Mouse (Mus musculus) limb, embryonic 14.5 days (tissue): ENCODE measurements around the gene Klk1. TPM values are rescaled to one million over a fixed set of nuclear protein-coding genes. Genes with fewer than 3 reads are reported as not detected.

Source experiments
- ATAC-seq: fragments of 200-750 bp; cut with Nextera tagmentation; 2 replicates; pipeline ENCODE4 v1.8.0; 2017; ENCODE audit warnings: low read depth, moderate number of reproducible peaks, moderate TSS enrichment; ENCODE audit not compliant: low FRiP score
- DNase-seq: peaks from one replicate; pipeline ENCODE4 v3.0.0-alpha.2; 2015; ENCODE audit warnings: low spot score
- H3K27ac ChIP-seq: fragments of 300-500 bp; sonication (generic); replicated peaks from 2 replicates; pipeline ENCODE4 v1.5.1; 2014; ENCODE audit warnings: low read depth, mild to moderate bottlenecking, low read length, moderate library complexity, mixed read lengths
- H3K27me3 ChIP-seq: fragments of 300-500 bp; sonication (generic); 2 replicates; pipeline ENCODE4 v1.6.1; 2014; ENCODE audit warnings: low read length, mixed read lengths; ENCODE audit not compliant: control insufficient read depth, insufficient read depth
- H3K36me3 ChIP-seq: fragments of 300-500 bp; sonication (generic); 2 replicates; pipeline ENCODE4 v1.6.1; 2014; ENCODE audit warnings: mild to moderate bottlenecking, low read length, moderate library complexity, mixed read lengths; ENCODE audit not compliant: control insufficient read depth, insufficient read depth
- H3K4me1 ChIP-seq: fragments of 300-500 bp; sonication (generic); 2 replicates; pipeline ENCODE4 v1.6.1; 2014; ENCODE audit warnings: antibody characterized with exemption, low read length, mixed read lengths; ENCODE audit not compliant: control insufficient read depth, insufficient read depth
- H3K4me2 ChIP-seq: fragments of 300-500 bp; sonication (generic); replicated peaks from 2 replicates; pipeline ENCODE4 v1.6.1; 2014; ENCODE audit warnings: low read depth, mild to moderate bottlenecking, low read length, moderate library complexity; ENCODE audit not compliant: severe bottlenecking
- H3K4me3 ChIP-seq: fragments of 300-500 bp; sonication (generic); replicated peaks from 2 replicates; pipeline ENCODE4 v1.5.1; 2014; ENCODE audit warnings: low read length
- H3K9ac ChIP-seq: fragments of 300-500 bp; sonication (generic); 2 replicates; pipeline ENCODE4 v1.6.1; 2014; ENCODE audit warnings: mild to moderate bottlenecking, low read depth, low read length, moderate library complexity; ENCODE audit not compliant: severe bottlenecking
- H3K9me3 ChIP-seq: fragments of 300-500 bp; sonication (generic); 2 replicates; pipeline ENCODE4 v1.6.1; 2016; ENCODE audit warnings: low read length; ENCODE audit not compliant: control insufficient read depth
- POLR2A ChIP-seq: fragments of 200-500 bp; IDR thresholded peaks from 2 replicates; pipeline ENCODE4 v1.8.0; 2012; ENCODE audit warnings: inconsistent platforms, mild to moderate bottlenecking, moderate library complexity, borderline replicate concordance; ENCODE audit not compliant: insufficient read depth, insufficient read length; ENCODE audit errors: extremely low read depth
- WGBS: fragments of 180-500 bp; shearing (Covaris S2); extraction: QIAGEN DNeasy Blood & Tissue Kit; methylation state at CpG from one replicate; pipeline ENCODE4 v1.1.7; 2014; 5-methylcytosine and 5-hydroxymethylcytosine counted together
- polyA plus RNA-seq, 2 experiments: library from polyadenylated mRNA; depleted of rRNA in 1 of 2; stranded (reverse) in 1 of 2; unstranded in 1 of 2; fragments of >200 nt; fragmentation: Nextera tagmentation in 1 of 2; extraction: Ambion mirVana in 1 of 2; gene quantifications; 2 replicates each; pipeline versions ENCODE4 v1.2.1 to v1.2.3; 2012 to 2014

Klk1 gene
- polyA plus RNA-seq, 2 experiments, result not detected

DNA sequence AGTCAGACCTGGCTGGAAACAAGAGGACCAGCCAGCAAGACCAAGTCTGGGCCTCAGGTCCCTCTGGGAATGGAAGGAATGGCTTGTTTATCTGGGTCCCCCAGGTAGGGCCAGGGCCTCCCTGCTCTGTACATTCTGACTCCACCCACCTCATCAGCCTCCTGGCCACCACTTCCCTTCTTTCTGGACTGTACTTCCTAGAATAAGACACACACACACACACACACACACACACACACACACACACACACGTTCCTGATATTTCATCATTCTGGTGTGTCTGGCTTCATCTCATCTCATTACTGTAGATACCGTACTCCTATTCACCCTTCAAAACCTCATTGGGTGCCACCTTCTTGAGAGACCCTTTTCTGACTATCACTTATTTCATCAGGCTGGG lies 44.2 kb downstream of the Klk1 start:
- H3K4me1 ChIP-seq, result no peaks in the 10 kb centered on the region
- H3K27ac ChIP-seq, result no peak overlapping the region
- H3K4me2 ChIP-seq, result no peak overlapping the region
- no peak for TF ChIP-seq POLR2A
- peaks cover 3% of the 10 kb centered on the region; the same call in 1 of the 2 replicates for H3K27me3 ChIP-seq
- no peak overlapping the region for H3K4me3 ChIP-seq
- DNase-seq, result no peak
- no peak overlapping the region for H3K9ac ChIP-seq
- no peaks in the 10 kb centered on the region for H3K36me3 ChIP-seq
- ATAC-seq, result no peak
- H3K9me3 ChIP-seq, result no peaks in the 10 kb centered on the region
- 83% methylated on average over 2 of the region's 2 CpGs for WGBS

DNA sequence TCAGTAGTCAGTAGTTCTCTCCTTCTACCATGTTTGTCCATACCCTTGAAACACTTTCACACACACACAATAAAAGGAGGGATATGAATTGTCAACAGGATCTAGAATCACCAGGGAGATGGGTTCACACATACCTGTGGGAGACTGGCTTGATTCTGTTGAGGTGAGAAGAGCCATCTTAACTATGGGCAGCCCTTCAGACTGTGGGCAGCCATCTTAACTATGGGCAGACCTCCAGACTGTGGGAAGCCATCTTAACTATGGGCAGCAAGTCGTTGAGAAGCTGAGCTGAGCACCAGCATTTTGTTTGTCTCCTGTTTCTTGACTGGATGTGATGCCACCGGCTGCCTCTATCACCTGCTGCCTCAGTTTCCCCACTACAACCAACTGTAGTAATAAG lies 46.1 kb downstream of the Klk1 start:
- DNase-seq (no peak), ATAC-seq (no peak)
- H3K9me3 ChIP-seq, result no peaks in the 10 kb centered on the region
- H3K4me2 ChIP-seq, result no peak overlapping the region
- no peak for TF ChIP-seq POLR2A
- H3K4me3 ChIP-seq, result no peak overlapping the region
- H3K36me3 ChIP-seq, result no peaks in the 10 kb centered on the region
- peaks cover 3% of the 10 kb centered on the region; the same call in 1 of the 2 replicates for H3K27me3 ChIP-seq
- WGBS, result 74% methylated on average over 2 of the region's 2 CpGs
- no peak overlapping the region for H3K27ac ChIP-seq
- H3K9ac ChIP-seq, result no peak overlapping the region
- no peaks in the 10 kb centered on the region for H3K4me1 ChIP-seq

DNA sequence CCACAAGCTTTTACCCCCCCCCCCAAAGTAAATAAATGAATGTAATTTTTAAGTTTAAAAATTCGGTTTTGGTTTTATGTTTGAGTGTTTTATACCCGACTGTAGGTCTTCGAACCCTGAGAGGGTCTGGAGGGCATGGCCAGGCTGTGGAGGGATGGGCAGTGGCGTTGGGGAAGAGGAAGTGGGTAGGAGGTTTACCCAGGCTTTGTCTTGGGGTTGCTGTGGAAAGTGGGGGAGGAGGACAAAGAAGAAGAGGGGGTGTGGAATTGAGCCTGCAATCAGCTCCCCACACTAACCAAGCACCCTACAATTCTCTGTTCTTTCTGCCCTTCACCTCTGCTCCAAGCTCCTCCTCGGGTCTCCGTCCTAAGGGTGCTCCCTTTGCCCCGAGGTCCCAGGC lies 47.4 kb downstream of the Klk1 start:
- Histone ChIP-seq H3K4me2 (no peak overlapping the region), H3K9ac (no peak overlapping the region), H3K27me3 (peaks cover 3% of the 10 kb centered on the region; the same call in 1 of the 2 replicates), H3K9me3 (no peaks in the 10 kb centered on the region), H3K36me3 (no peaks in the 10 kb centered on the region), H3K4me1 (no peaks in the 10 kb centered on the region), H3K4me3 (no peak overlapping the region), H3K27ac (no peak overlapping the region)
- no peak for DNase-seq
- TF ChIP-seq POLR2A, result no peak
- ATAC-seq, result no peak
- 91% methylated on average over 7 of the region's 7 CpGs for WGBS

DNA sequence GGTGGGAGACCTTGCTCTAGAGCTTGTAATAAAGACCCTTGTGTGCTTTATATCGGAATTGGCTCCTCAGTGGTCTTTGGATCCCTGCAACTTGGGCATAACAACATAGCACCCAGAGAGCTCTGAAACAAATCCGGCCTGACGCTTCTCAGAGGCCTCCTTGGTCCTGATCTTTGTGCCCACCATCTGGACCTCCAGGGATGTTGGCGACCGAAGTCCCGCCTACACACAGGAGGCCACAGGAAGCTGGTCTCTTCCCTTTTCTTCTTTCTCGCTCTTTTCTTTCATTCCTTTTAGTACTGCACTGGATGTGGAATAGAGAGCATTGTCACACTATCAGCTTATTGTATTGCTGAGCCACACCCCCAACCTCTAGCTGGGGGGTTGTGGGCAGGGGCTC lies 48.3 kb downstream of the Klk1 start:
- DNase-seq (no peak), ATAC-seq (no peak)
- TF ChIP-seq POLR2A, result no peak
- Histone ChIP-seq H3K9ac (no peak overlapping the region), H3K4me2 (no peak overlapping the region), H3K9me3 (no peaks in the 10 kb centered on the region), H3K4me3 (no peak overlapping the region), H3K4me1 (no peaks in the 10 kb centered on the region), H3K27ac (no peak overlapping the region), H3K27me3 (peaks cover 3% of the 10 kb centered on the region; the same call in 1 of the 2 replicates), H3K36me3 (no peaks in the 10 kb centered on the region)
- WGBS, result 66% methylated on average over 7 of the region's 7 CpGs

DNA sequence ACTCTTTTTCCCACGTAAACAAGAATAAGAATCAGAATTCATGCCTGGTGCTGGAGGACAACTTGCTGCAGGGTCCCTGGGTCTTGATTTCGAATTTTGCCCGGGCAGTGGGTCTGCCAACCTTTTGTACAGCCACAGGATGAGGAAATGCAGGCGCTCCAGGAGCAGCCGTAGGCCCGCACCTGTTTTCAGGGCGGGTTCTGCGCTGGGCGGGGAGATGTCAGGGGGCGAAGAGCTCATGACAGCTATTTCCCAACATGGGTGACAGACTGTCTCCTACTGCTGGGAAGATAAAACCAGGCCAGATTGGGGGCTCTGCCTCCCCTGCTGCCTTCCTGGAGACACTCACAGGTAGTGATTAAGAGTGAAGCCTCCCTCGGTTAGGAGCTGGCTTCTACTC lies 48.9 kb downstream of the Klk1 start:
- H3K4me1 ChIP-seq, result no peaks in the 10 kb centered on the region
- 23% methylated on average over 11 of the region's 11 CpGs for WGBS
- no peak overlapping the region for H3K4me3 ChIP-seq
- H3K9me3 ChIP-seq, result no peaks in the 10 kb centered on the region
- H3K9ac ChIP-seq, result no peak overlapping the region
- DNase-seq, result no peak
- ATAC-seq, result no peak
- TF ChIP-seq POLR2A, result no peak
- no peak overlapping the region for H3K27ac ChIP-seq
- H3K36me3 ChIP-seq, result no peaks in the 10 kb centered on the region
- peaks cover 3% of the 10 kb centered on the region; the same call in 1 of the 2 replicates for H3K27me3 ChIP-seq
- no peak overlapping the region for H3K4me2 ChIP-seq

DNA sequence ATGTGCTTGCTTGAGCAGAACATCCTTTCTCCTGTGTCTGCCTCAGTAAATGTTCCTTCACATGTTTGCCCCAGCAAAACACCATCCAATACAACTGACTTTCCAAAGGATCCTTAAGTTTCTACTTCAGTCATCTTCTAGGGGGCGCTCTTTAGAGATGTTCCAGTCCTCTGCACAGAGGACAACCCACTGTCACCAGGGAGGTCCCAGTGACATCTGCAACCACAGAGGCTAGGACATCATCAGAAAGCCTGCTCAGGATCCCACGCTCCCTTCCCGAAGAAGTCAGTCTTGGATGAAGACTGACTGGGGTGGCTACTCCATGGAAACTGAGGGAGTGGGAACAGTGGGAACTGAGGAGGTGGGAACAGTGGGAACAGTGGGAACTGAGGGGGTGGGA lies 50.4 kb downstream of the Klk1 start:
- H3K4me3 ChIP-seq, result no peak overlapping the region

More for the DNA sequence above, 50.4 kb downstream of the Klk1 start:
- no peaks in the 10 kb centered on the region for H3K4me1 ChIP-seq
- ATAC-seq (no peak), DNase-seq (no peak)
- H3K27ac ChIP-seq, result no peak overlapping the region
- no peaks in the 10 kb centered on the region for H3K36me3 ChIP-seq
- TF ChIP-seq POLR2A, result no peak
- WGBS, result 73% methylated on average over 3 of the region's 3 CpGs
- peaks cover 3% of the 10 kb centered on the region; the same call in 1 of the 2 replicates for H3K27me3 ChIP-seq
- H3K4me2 ChIP-seq, result no peak overlapping the region
- H3K9ac ChIP-seq, result no peak overlapping the region
- H3K9me3 ChIP-seq, result no peaks in the 10 kb centered on the region
